Mouse (Mus musculus): Measurements from ENCODE around the gene AF366264.
A peak's percentile ranks its signal among the peaks of the same experiment; 100 is the strongest.
"Not testable (repeated sequence)": the region's sequence is repeated elsewhere in the genome, so short reads cannot be mapped to it uniquely, and the experiment has no call there.

Gene AF366264

DNA sequence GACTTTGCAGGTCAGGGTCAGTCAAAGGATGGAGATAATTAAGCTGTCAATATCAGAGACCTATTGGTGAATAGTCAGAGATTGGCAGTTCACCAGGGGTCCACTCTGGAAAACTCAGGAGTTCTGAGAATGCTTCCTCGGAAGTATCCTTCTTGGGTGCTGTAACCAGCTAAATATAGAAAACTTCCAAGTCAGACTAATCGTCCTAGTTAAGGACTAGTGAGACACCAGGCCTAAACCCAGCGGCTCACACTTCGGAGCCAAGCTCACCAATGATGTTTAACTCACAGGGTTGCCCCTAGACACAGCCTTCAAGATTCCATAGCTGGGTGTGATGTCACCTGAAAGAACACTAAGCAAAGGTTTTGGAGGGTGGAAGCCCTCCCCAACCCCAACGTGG lies at the start of gene AF366264:
TSS of gene AF366264 (minus strand) at position 101 of the 400 bp plus-strand sequence.
- DNase-seq (ENCODE audit: low read depth): not testable (repeated sequence)

DNA sequence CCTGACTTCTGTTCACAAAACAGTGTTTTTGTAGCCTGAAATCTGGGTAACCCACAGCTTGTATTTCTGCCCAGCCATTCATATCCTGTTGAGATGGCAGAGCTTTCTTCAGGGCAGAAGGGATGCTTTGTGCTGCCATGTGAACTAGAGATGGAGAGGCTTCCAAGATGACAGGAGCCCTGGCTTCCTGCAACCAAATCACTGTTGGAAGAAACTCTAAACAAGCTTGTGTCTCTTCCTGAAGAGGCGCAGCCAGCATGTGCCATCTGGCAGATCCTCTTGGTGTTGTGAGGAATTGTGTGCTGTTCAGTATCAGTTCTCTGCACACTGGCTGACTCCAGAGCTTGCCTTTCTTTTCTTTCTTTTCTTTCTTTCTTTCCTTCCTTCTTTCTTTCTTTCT lies 5.1 kb upstream of the AF366264 start:
- DNase-seq (ENCODE audit: low read depth): not testable (repeated sequence)

DNA sequence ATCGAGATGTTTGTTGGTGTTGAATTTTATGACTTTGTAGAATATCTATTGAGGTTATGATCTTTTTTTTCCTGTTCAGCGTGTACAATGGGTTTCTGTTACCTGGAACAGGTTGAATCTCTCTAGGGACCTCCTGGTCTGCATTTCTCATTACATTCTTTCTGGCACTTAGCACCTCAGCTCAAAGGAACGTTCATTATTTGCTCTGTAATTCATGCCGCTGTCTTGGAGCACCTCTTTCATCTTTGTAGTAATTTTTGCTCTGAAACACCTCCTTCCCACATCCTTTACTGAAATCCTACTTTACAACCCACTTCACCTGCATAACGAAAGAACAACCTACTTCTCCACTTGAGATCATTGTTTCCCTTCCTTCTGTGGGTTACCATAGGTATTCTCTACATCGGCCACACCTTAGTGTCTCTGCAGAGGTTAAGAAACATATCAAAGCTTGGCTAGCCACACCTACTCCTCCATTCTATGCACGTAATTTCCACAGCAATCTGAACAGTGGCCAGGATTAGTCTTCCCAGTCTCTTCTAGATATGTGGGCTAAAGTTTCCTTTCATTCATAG lies 9.5 kb downstream of the AF366264 start:
- DNase-seq (ENCODE audit: low read depth): no peak

DNA sequence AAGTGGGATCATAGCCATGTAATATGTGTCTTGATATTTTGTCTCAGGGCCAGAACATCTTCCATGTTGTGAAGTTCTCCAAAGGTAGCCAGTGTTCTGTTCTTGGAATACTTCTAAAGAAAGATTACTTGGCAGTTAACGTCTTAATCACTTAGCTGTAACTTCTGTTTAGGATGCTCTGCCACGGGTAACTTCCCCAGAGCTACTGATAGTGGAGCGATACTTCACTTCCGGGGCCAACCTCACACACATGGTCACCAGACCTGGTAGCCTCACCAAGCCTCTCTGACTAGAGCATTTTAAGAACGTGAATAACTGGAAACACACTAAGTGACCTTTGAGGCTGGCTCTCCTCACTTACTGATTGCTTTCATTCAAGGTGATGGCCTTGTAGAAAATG lies 38.6 kb downstream of the AF366264 start:
- no peak for DNase-seq (ENCODE audit: low read depth)

DNA sequence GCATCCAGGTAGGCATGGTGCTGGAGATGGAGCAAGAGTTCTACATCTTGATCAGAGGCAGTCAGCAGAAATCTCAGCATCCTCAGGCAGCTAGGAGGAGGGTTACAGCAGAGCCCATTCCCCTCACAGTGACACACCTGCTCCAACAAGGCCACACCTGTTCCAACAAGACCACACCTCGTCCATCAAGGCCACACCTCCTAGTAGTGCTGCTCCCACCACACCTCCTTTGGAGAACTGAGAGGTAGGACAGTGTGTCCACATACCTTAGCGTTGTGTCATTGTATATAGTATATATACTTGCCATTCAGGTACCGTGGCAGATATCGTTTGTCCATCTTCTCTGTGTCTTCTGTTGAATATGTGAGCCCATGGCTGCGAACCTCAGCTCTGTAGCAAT lies 40.5 kb downstream of the AF366264 start:
- DNase-seq (ENCODE audit: low read depth): no peak

DNA sequence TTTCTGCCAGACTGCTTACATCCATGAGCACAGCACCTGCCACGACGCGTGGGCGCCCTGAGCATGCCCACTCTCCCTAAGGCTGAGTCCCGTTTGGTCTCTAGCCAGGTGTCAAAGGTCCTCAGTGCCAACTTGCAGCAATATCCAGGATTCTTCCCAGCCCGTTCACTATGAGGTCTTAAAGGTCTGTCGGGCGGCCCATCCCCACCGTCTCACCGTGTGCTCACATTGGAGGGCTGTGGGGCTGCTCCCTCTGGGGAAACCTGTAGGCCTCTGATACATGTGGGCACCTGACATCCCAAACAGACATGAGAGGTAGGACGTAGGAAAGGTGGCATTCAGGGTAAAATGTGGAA lies 44.5 kb downstream of the AF366264 start:
- no peak for DNase-seq (ENCODE audit: low read depth)

DNA sequence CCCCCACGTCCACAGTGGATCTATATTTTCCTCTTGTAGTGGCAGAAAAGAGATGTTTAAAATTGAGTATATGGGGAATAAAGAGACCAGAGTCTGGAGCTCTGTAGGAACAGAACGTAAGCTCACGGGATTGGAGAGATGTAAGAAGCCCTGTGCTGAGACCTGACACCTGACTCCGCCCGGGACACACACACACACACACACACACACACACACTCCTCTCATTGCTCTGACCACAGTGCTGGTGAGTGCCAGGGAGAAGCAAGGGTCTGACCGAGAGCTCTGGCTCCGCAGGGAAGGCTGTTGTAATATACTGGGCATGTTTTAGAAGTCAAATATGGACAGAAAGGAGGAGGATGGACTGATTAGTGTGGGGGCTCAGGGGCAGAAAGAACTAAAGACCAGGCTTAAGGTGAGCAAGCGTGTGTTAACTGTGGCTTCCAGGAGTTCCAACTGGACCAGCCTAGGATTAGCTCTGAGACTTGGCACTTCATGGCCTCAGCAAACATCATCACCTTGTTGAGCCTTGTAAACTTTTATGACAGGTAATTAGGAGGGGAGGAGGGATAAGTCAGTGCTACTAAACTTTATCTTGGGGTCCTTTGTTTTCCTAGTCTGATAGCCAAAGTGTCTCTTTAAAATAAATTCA lies 45.0 kb downstream of the AF366264 start:
- no peak for DNase-seq (ENCODE audit: low read depth)

DNA sequence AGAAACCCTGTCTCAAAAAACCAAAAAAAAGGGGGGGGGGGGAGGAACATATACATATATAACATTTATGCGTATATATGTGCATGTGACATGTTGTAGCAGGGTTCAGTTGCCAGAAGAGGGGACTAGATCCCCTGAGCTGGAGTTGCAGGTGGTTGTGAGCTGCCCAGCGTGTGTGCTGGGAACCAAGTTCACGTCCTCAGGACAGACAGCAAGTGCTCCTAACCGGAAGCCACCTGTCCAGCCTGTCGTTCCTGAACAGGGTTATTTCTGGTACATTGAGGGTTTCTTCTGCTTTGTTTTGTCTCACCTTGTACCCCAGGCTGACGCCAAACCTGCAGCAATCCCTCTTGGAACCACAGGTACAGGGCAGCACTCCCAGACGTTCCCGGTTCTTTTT lies 48.6 kb downstream of the AF366264 start:
- DNase-seq (ENCODE audit: low read depth): no peak

DNA sequence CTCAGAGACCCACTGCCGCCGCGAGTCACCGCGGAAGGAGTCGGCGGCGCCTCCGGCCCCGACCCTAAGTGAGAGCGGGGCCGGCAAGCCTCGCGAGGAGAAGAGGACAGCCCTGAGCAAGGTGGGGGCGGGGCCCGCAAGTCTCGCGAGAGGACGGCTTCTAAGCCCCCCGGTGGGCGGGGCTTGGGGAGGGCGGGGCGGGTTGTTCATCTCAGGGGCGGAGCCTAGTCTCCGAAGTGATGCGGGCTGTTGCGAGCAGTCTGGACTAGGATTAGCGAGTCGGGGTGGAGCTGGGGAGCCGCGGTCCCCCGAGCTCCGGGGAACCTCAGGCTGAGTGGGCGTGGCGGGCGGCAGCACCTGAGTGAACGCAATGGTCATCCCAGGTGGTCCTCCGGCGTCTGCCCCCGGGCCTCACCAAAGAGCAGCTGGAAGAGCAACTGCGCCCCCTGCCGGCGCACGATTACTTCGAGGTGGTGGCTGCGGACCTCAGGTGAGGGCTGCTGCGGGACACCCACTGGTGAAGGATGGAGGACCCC lies 52.4 kb downstream of the AF366264 start:
- peak; percentile 100 for DNase-seq (ENCODE audit: low read depth)

DNA sequence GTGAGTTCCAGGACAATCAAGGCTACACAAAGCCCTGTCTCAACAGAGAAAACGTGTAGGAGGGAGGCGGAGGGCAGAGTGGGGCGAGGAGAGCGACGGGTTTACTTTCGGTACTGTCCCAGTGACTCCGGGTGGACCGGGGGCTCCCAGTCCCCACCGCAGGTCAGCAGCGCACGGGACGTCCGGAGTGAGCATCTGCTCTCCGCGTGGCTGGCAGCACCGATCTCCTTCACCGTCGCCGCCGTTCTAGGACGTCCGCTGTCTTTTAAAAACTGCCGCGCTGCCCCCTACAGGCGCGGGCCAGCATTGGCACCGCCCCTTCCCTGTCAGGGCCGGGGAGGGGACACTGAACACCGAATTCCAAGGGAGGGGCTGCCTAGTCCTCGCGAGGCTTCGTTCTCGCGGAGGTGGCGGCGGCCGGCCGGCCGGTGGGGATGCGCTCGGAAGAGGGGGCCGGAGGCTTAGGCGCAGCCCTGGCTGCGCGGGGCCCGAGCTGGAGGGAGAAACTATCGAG lies 52.9 kb downstream of the AF366264 start, which contains the start of gene Upf3a:
TSS of gene Upf3a (plus strand) at position 366 of the 514 bp plus-strand sequence.
- DNase-seq (ENCODE audit: low read depth): peak; percentile 98

All from NIH3T3 (cell line).